In genomic region chr4:131872672-131873292, GRCm38 (mm10) we compare ENCODE assay signal across 8 mouse cellular contexts. TPM values are rescaled to one million over a fixed set of nuclear protein-coding genes. Genes with fewer than 3 reads are reported as not detected.
DNase-seq lines count a peak whose midpoint lies in the region; ATAC-seq and TF ChIP-seq lines count a peak whose summit lies in the region.

No protein-coding gene starts in this region.

- WGBS in heart, postnatal 0 days: 8% methylated on average over 11 of the region's 11 CpGs

- peak overlapping the region; percentile 68 for H3K4me2 ChIP-seq in heart, postnatal 0 days (ENCODE audit: low read depth, low read length)

- no peak for TF ChIP-seq CTCF in heart, postnatal 0 days (IDR thresholded peaks at IDR 0.05; ENCODE audit: low read depth)

- H3K27me3 ChIP-seq in heart, postnatal 0 days (ENCODE audit: control insufficient read depth, insufficient read depth, low read length): no peaks in the 10 kb centered on the region

- intact Hi-C loops in left cerebral cortex, postnatal 4 days (cut with DNase I): no loop called here

- DNase-seq in left cerebral cortex, adult 11 months (ENCODE audit: low spot score): peak; percentile 18
- DNase-seq in left cerebral cortex, postnatal 4 days: no peak
- DNase-seq in heart, postnatal 0 days (ENCODE audit: low spot score): no peak
- peak; percentile 11 for DNase-seq in lung, postnatal 36 days
- no peak for DNase-seq in urinary bladder, postnatal 4 days (ENCODE audit: low spot score in 2 of 2)
- no peak for DNase-seq in frontal cortex, postnatal 10 days (ENCODE audit: low spot score in 2 of 2)
- DNase-seq in spleen, adult 12 weeks (ENCODE audit: low spot score): no peak

- no peak for ATAC-seq in heart, postnatal 0 days (ENCODE audit: insufficient read depth, low read depth)

- peak overlapping the region; percentile 100 for H3K9ac ChIP-seq in heart, postnatal 0 days (replicated peaks; ENCODE audit: low read depth, low read length)

- no peak for TF ChIP-seq EP300 in heart, postnatal 0 days (IDR thresholded peaks at IDR 0.05; ENCODE audit: low read depth)

- peak overlapping the region; percentile 66 for H3K4me3 ChIP-seq in brown adipose tissue, adult 24 weeks (ENCODE audit: insufficient read depth, low read depth, low read length)
- H3K4me3 ChIP-seq in heart, postnatal 0 days (ENCODE audit: low read depth, low read length): peak overlapping the region; percentile 98

- H3K27ac ChIP-seq in brown adipose tissue, adult 24 weeks (replicated peaks; ENCODE audit: low read depth, low read length): peak overlapping the region; percentile 92
- peak overlapping the region; percentile 86 for H3K27ac ChIP-seq in heart, postnatal 0 days (ENCODE audit: low read depth)

- no peaks in the 10 kb centered on the region; the same call in 1 of the 2 replicates for H3K36me3 ChIP-seq in heart, postnatal 0 days (replicated peaks; ENCODE audit: control insufficient read depth, insufficient read depth, low read length)

- H3K4me1 ChIP-seq in brown adipose tissue, adult 24 weeks (ENCODE audit: control insufficient read depth, insufficient read depth, insufficient read length, low read length): peaks cover 17% of the 10 kb centered on the region
- H3K4me1 ChIP-seq in heart, postnatal 0 days (ENCODE audit: control insufficient read depth, insufficient read depth): peaks cover 26% of the 10 kb centered on the region

- no peaks in the 10 kb centered on the region for H3K9me3 ChIP-seq in heart, postnatal 0 days (replicated peaks; ENCODE audit: control insufficient read depth, low read length)

RNA-seq across cellular contexts. Expression of gene Srsf4, which starts 0.6 kb away (rescaled TPM):
- 10 to 100 TPM; 87.7 to 90.4 TPM for total RNA-seq in left cerebral cortex, postnatal 4 days (2021)
- polyA plus RNA-seq in brown adipose tissue, adult 24 weeks (2012; ENCODE audit: insufficient read depth, insufficient read length, missing spikeins): 16.7 and 26.2 TPM in 2 replicates
- total RNA-seq in heart, postnatal 0 days (2014; rRNA removed; ENCODE audit: low replicate concordance): 14.3 and 17.1 TPM in 2 replicates
- 40.7 and 42.0 TPM in 2 replicates for polyA plus RNA-seq in heart, postnatal 0 days (2015; fragmentation: Nextera tagmentation; extraction: Ambion mirVana)

RNA-seq across cellular contexts. Expression of gene Mecr, which starts 29.5 kb away (rescaled TPM):
- total RNA-seq in left cerebral cortex, postnatal 4 days (2021): 10 to 100 TPM; 36.9 to 38.2 TPM
- 255 and 304 TPM in 2 replicates for polyA plus RNA-seq in brown adipose tissue, adult 24 weeks (2012; ENCODE audit: insufficient read depth, insufficient read length, missing spikeins)
- 32.7 and 70.5 TPM in 2 replicates for total RNA-seq in heart, postnatal 0 days (2014; rRNA removed; ENCODE audit: low replicate concordance)
- 44.4 and 47.3 TPM in 2 replicates for polyA plus RNA-seq in heart, postnatal 0 days (2015; fragmentation: Nextera tagmentation; extraction: Ambion mirVana)

RNA-seq across cellular contexts. Expression of gene Ptpru, which starts 34.7 kb away (rescaled TPM):
- total RNA-seq in left cerebral cortex, postnatal 4 days (2021): 10 to 100 TPM; 44.0 to 54.1 TPM
- 3.4 and 17.5 TPM in 2 replicates for polyA plus RNA-seq in brown adipose tissue, adult 24 weeks (2012; ENCODE audit: insufficient read depth, insufficient read length, missing spikeins)
- 0.54 and 0.69 TPM in 2 replicates for total RNA-seq in heart, postnatal 0 days (2014; rRNA removed; ENCODE audit: low replicate concordance)
- polyA plus RNA-seq in heart, postnatal 0 days (2015; fragmentation: Nextera tagmentation; extraction: Ambion mirVana): 0.77 and 1.1 TPM in 2 replicates

RNA-seq across cellular contexts. Expression of gene Tmem200b, which starts 48.8 kb away (rescaled TPM):
- total RNA-seq in left cerebral cortex, postnatal 4 days (2021): 1 to 10 TPM; 1.2 to 1.6 TPM
- polyA plus RNA-seq in brown adipose tissue, adult 24 weeks (2012; ENCODE audit: insufficient read depth, insufficient read length, missing spikeins): 1.7 TPM in 1 of 2 replicates, not detected in the other
- total RNA-seq in heart, postnatal 0 days (2014; rRNA removed; ENCODE audit: low replicate concordance): 16.0 and 23.5 TPM in 2 replicates
- polyA plus RNA-seq in heart, postnatal 0 days (2015; fragmentation: Nextera tagmentation; extraction: Ambion mirVana): 0.60 and 0.97 TPM in 2 replicates

Comparison
In these comparisons a context has a peak if more than half of its experiments do, and no peak if none do; other contexts are left out.
1. DNase-seq: peak in left cerebral cortex, adult 11 months (single experiment) and lung, postnatal 36 days (single experiment); none in left cerebral cortex, postnatal 4 days (single experiment), heart, postnatal 0 days (single experiment), urinary bladder, postnatal 4 days (0 of 2), frontal cortex, postnatal 10 days (0 of 2) and spleen, adult 12 weeks (single experiment).
2. RNA of gene Ptpru, which starts 34.7 kb away (total RNA-seq): 44.0 to 54.1 TPM in left cerebral cortex, postnatal 4 days; 0.54 to 0.69 TPM in heart, postnatal 0 days; every median in the first group is over 10 times any median in the second.